Mouse (Mus musculus) liver, adult 2 months (tissue): ENCODE data around the gene Tmem219.

ENCODE experiments used
- CTCF ChIP-seq: fragments of 200-500 bp; IDR thresholded peaks from 2 replicates; pipeline ENCODE4 v1.5.1; 2011; ENCODE audit warnings: low read depth, low read length, control low read depth
- POLR2A ChIP-seq: fragments of 200-500 bp; IDR thresholded peaks from 2 replicates; pipeline ENCODE4 v1.6.1; 2011; ENCODE audit warnings: low read length, control low read depth; ENCODE audit not compliant: insufficient read depth; ENCODE audit errors: extremely low read depth

GRCm38 (mm10) chr7:126921563-126921962 lies 1.2 kb downstream of the Tmem219 start:
- TF ChIP-seq CTCF (no peak), POLR2A (no peak)
